Mouse (Mus musculus): ENCODE measurements at regions not wholly inside any gene's neighbourhood (a gene's known extent, or its start where the extent isn't known, plus 50 kb on each side); places are given as distances from the start of the nearest gene placed in this dataset.

DNA sequence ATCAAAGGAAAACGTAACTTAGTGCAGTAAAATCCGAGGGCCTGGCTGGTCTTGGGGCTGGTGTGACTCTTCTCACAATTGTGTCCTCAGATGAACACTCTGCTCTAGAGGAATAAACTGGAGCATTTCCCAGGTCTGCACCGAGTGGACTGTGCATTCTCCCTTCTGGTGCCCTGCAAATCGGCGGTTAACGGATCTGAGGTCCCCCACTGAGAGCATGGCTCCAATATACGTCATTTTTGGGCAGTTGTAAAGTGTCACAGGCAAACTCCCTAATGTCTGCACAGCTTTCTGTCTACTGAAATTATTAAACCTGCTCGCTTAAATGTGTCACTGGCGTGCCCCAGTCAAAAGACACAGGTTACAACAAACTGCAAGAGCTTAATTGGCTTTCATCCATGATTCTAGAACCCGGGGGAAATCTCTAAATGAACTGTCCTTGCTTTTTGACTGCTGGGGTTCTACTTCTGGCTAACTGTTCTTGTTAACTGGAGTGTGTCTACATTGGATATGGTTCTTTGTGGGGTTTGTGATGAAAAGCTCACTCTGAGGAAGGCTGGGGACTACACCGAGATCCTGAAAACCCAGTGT is 93.7 kb upstream of the Gm47985 start:
- 79% methylated on average over 11 of the region's 11 CpGs for WGBS
- no peak for DNase-seq
- no peak for TF ChIP-seq CTCF (conservative IDR thresholded peaks at IDR 0.05; ENCODE audit: insufficient read depth, insufficient read length, low read depth, low read length)
- TF ChIP-seq POLR2A (IDR thresholded peaks at IDR 0.05; ENCODE audit: low read depth, low read length), result no peak

DNA sequence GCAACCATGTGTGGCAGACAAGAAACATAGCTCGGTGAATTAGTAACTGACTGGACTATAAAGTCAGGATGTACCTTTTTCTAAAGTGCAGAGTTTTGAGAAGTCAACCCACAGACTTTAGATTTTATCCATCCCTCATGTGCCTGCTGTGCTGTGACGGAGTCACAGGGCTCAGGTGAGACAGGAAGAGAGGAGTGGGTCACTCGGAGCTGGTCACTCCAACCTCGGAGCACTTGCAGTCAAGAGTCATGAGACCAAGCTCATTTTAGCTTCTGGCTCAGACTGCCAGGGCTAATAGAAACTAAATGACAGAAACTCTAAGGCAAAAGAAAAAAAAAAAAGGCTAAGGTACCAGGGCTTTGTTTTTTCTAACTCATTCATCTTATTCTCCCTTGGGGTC is 90.3 kb upstream of the Gm47985 start:
- DNase-seq, result peak; percentile 38
- Histone ChIP-seq H3K27ac (ENCODE audit: insufficient read depth, low read depth, low read length) (no peak overlapping the region), H3K36me3 (ENCODE audit: control insufficient read depth, insufficient read depth, low read length) (no peaks in the 10 kb centered on the region), H3K4me3 (ENCODE audit: insufficient read depth, low read depth, low read length) (no peak overlapping the region), H3K4me1 (ENCODE audit: control insufficient read depth, insufficient read depth, low read length) (peaks cover 8% of the 10 kb centered on the region; the same call in 1 of the 2 replicates), H3K27me3 (replicated peaks; ENCODE audit: control insufficient read depth, insufficient read depth, low read length) (no peaks in the 10 kb centered on the region)
- TF ChIP-seq POLR2A (IDR thresholded peaks at IDR 0.05; ENCODE audit: low read depth, low read length), result no peak
- TF ChIP-seq CTCF (conservative IDR thresholded peaks at IDR 0.05; ENCODE audit: insufficient read depth, insufficient read length, low read depth, low read length), result no peak
- WGBS, result 28% methylated on average over 4 of the region's 4 CpGs

More for the DNA sequence above, 93.7 kb upstream of the Gm47985 start:
- Histone ChIP-seq H3K4me3 (ENCODE audit: insufficient read depth, low read depth, low read length) (no peak overlapping the region), H3K27me3 (replicated peaks; ENCODE audit: control insufficient read depth, insufficient read depth, low read length) (no peaks in the 10 kb centered on the region), H3K27ac (ENCODE audit: insufficient read depth, low read depth, low read length) (no peak overlapping the region), H3K4me1 (ENCODE audit: control insufficient read depth, insufficient read depth, low read length) (peaks cover 10% of the 10 kb centered on the region; the same call in 1 of the 2 replicates), H3K36me3 (ENCODE audit: control insufficient read depth, insufficient read depth, low read length) (no peaks in the 10 kb centered on the region)

DNA sequence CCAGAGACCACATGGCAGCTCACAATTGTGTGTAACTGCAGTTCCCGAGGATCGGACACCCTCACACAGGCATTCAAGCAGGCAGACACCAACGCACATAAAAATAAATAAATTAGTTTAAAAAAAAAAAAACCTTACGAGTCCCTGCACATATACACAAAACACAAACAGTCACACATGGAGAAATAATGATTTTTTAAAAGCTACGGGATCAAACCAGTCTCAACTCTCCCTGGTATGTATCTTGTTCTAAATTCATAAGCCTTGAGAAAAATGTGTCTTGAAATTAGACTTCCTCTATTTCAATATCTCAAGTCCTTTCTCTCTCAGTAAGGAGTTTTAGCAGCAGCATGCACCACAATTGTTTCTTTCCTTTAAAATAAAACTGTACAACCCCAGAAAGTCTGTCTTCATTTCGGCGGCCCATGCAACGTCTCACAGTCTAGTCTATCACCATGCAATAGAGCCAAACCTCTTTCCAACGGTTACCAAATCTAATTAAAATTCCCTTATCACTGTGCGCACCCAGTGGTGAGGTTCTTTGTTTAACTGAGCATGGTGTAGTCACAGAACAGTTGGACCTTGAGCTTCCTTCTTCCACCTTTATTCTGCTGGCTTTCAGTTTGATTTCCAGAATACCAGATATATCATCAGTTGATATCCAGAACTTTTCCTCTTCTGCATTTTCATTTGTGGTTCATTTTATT is 86.8 kb upstream of the Gm47985 start:
- Histone ChIP-seq H3K4me1 (ENCODE audit: control insufficient read depth, insufficient read depth, low read length) (peaks cover 6% of the 10 kb centered on the region; the same call in 1 of the 2 replicates), H3K27me3 (replicated peaks; ENCODE audit: control insufficient read depth, insufficient read depth, low read length) (no peaks in the 10 kb centered on the region), H3K36me3 (ENCODE audit: control insufficient read depth, insufficient read depth, low read length) (no peaks in the 10 kb centered on the region), H3K4me3 (ENCODE audit: insufficient read depth, low read depth, low read length) (no peak overlapping the region), H3K27ac (ENCODE audit: insufficient read depth, low read depth, low read length) (no peak overlapping the region)
- no peak for DNase-seq
- TF ChIP-seq POLR2A (IDR thresholded peaks at IDR 0.05; ENCODE audit: low read depth, low read length), result no peak
- no peak for TF ChIP-seq CTCF (conservative IDR thresholded peaks at IDR 0.05; ENCODE audit: insufficient read depth, insufficient read length, low read depth, low read length)
- 76% methylated on average over 10 of the region's 10 CpGs for WGBS

DNA sequence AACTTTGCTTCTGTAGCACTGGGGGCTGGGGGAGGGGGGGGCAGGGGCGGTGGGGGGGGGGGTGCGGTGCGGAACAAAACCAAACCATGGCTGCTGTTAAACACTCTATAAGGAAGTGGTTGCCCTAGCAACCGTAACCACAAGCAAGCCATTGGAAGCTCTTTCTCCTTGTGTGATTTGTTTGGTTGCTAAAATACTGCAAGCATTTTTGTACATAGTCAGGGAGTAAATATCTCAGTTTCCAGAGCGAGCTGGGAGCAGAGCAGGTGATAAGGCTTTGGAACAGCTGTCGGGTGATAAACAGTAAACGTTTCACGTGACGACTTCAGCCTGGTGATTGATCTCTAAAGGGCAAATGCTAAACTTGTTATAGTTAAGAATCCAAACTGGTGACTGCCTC is 86.3 kb upstream of the Gm47985 start:
- H3K27me3 ChIP-seq (replicated peaks; ENCODE audit: control insufficient read depth, insufficient read depth, low read length), result no peaks in the 10 kb centered on the region
- H3K4me3 ChIP-seq (ENCODE audit: insufficient read depth, low read depth, low read length), result no peak overlapping the region
- TF ChIP-seq CTCF (conservative IDR thresholded peaks at IDR 0.05; ENCODE audit: insufficient read depth, insufficient read length, low read depth, low read length), result no peak
- TF ChIP-seq POLR2A (IDR thresholded peaks at IDR 0.05; ENCODE audit: low read depth, low read length), result no peak
- WGBS, result 25% methylated on average over 9 of the region's 9 CpGs
- peak; percentile 27 for DNase-seq
- H3K27ac ChIP-seq (ENCODE audit: insufficient read depth, low read depth, low read length), result no peak overlapping the region
- peaks cover 11% of the 10 kb centered on the region; the same call in 1 of the 2 replicates for H3K4me1 ChIP-seq (ENCODE audit: control insufficient read depth, insufficient read depth, low read length)
- H3K36me3 ChIP-seq (ENCODE audit: control insufficient read depth, insufficient read depth, low read length), result no peaks in the 10 kb centered on the region

DNA sequence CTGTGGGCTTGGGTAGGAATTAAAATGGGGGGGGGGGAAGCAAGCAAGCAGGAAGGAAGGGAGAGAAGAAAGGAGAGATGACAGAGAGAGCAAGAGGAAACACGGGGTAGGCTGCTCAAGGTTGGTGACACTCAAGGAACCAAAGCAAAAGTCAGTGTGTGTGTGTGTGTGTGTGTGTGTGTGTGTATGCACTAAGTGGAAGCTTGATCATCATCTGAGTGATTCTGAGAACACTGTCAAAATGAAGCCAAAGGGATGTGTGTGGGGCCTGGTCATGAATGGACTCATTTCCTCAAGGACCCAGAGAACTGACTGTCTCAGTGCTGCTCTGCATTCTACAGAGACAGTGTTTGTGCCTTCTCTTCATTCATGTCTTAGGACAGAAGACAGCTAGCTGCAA is 84.8 kb upstream of the Gm47985 start:
- Histone ChIP-seq H3K4me1 (ENCODE audit: control insufficient read depth, insufficient read depth, low read length) (peaks cover 8% of the 10 kb centered on the region; the same call in 1 of the 2 replicates), H3K27me3 (replicated peaks; ENCODE audit: control insufficient read depth, insufficient read depth, low read length) (no peaks in the 10 kb centered on the region), H3K36me3 (ENCODE audit: control insufficient read depth, insufficient read depth, low read length) (no peaks in the 10 kb centered on the region), H3K4me3 (ENCODE audit: insufficient read depth, low read depth, low read length) (no peak overlapping the region), H3K27ac (ENCODE audit: insufficient read depth, low read depth, low read length) (no peak overlapping the region)
- no peak for TF ChIP-seq POLR2A (IDR thresholded peaks at IDR 0.05; ENCODE audit: low read depth, low read length)
- no peak for TF ChIP-seq CTCF (conservative IDR thresholded peaks at IDR 0.05; ENCODE audit: insufficient read depth, insufficient read length, low read depth, low read length)
- WGBS, result 86% methylated on average over 1 of the region's 1 CpGs
- DNase-seq, result no peak

DNA sequence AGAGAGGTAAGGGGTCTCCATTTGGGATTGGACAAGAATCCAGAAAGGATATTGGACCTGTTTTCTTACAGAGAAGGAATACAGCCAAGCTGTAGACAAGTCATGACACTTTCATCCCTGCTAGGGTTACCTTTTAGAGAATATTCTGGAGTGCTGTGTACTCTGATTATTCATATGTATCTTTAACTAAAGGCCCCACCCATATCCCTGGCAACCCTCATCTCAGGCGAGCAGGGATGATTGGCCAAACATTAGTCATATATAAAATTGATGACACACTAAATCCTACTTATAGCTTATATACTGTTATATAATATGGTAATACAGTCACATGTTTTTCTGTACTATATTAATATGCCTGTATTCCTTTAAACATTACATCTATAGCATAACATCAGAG is 83.6 kb upstream of the Gm47985 start:
- WGBS, result 98% methylated on average over 1 of the region's 1 CpGs
- Histone ChIP-seq H3K4me1 (ENCODE audit: control insufficient read depth, insufficient read depth, low read length) (peaks cover 6% of the 10 kb centered on the region; the same call in 1 of the 2 replicates), H3K27ac (ENCODE audit: insufficient read depth, low read depth, low read length) (no peak overlapping the region), H3K4me3 (ENCODE audit: insufficient read depth, low read depth, low read length) (no peak overlapping the region), H3K36me3 (ENCODE audit: control insufficient read depth, insufficient read depth, low read length) (no peaks in the 10 kb centered on the region), H3K27me3 (replicated peaks; ENCODE audit: control insufficient read depth, insufficient read depth, low read length) (no peaks in the 10 kb centered on the region)
- TF ChIP-seq CTCF (conservative IDR thresholded peaks at IDR 0.05; ENCODE audit: insufficient read depth, insufficient read length, low read depth, low read length), result no peak
- no peak for TF ChIP-seq POLR2A (IDR thresholded peaks at IDR 0.05; ENCODE audit: low read depth, low read length)
- no peak for DNase-seq

Measured in kidney, adult 2 months (tissue).